Mouse (Mus musculus) embryonic facial prominence, embryonic 11.5 days (tissue): ENCODE data around the gene Cdc40. TPM values are rescaled to one million over a fixed set of nuclear protein-coding genes. Genes with fewer than 3 reads are reported as not detected.

Experiments used
- ATAC-seq: fragments of 200-750 bp; cut with Nextera tagmentation; replicated peaks from 2 replicates; pipeline ENCODE4 v1.8.0; 2017; ENCODE audit warnings: low read depth; ENCODE audit not compliant: insufficient number of reproducible peaks, low FRiP score, low TSS enrichment
- DNase-seq: peaks from one replicate; pipeline ENCODE4 v3.0.0-alpha.2; 2015; ENCODE audit warnings: low spot score
- H3K27ac ChIP-seq: fragments of 300-500 bp; sonication (generic); replicated peaks from 2 replicates; pipeline ENCODE4 v1.5.1; 2014; ENCODE audit warnings: mild to moderate bottlenecking, low read depth, low read length, control low read depth
- H3K27me3 ChIP-seq: fragments of 300-500 bp; sonication (generic); 2 replicates; pipeline ENCODE4 v1.6.1; 2014; ENCODE audit warnings: mild to moderate bottlenecking, low read length, moderate library complexity, mixed read lengths; ENCODE audit not compliant: control insufficient read depth, insufficient read depth
- H3K36me3 ChIP-seq: fragments of 300-500 bp; sonication (generic); replicated peaks from 2 replicates; pipeline ENCODE4 v1.6.1; 2014; ENCODE audit warnings: low read depth, mild to moderate bottlenecking, low read length, moderate library complexity, mixed read lengths; ENCODE audit not compliant: control insufficient read depth, insufficient read depth
- H3K4me1 ChIP-seq: fragments of 300-500 bp; sonication (generic); 2 replicates; pipeline ENCODE4 v1.6.1; 2014; ENCODE audit warnings: low read length, mixed read lengths; ENCODE audit not compliant: control insufficient read depth, insufficient read depth
- H3K4me2 ChIP-seq: fragments of 300-500 bp; sonication (generic); 2 replicates; pipeline ENCODE4 v1.6.1; 2014; ENCODE audit warnings: low read depth, mild to moderate bottlenecking, control low read depth, low read length, moderate library complexity
- H3K4me3 ChIP-seq: fragments of 300-500 bp; sonication (generic); 2 replicates; pipeline ENCODE4 v1.5.1; 2014; ENCODE audit warnings: low read depth, low read length, control low read depth
- H3K9ac ChIP-seq: fragments of 300-500 bp; sonication (generic); replicated peaks from 2 replicates; pipeline ENCODE4 v1.6.1; 2014; ENCODE audit warnings: mild to moderate bottlenecking, control low read depth, low read length
- H3K9me3 ChIP-seq: fragments of 300-500 bp; sonication (generic); replicated peaks from 2 replicates; pipeline ENCODE4 v1.6.1; 2016; ENCODE audit warnings: mild to moderate bottlenecking, low read length, inconsistent platforms, mixed read lengths; ENCODE audit not compliant: control insufficient read depth
- WGBS: fragments of 180-500 bp; shearing (Covaris S2); extraction: QIAGEN DNeasy Blood & Tissue Kit; methylation state at CpG from one replicate; pipeline ENCODE4 v1.1.7; 2014; 5-methylcytosine and 5-hydroxymethylcytosine counted together
- polyA plus RNA-seq: library from polyadenylated mRNA; unstranded; fragments of >200 nt; fragmentation: Nextera tagmentation; extraction: Ambion mirVana; gene quantifications from 2 replicates; pipeline ENCODE4 v1.2.1, GENCODE M21; 2014

Cdc40 gene
- polyA plus RNA-seq: 41.5 and 44.8 TPM in 2 replicates

- peak; percentile 98 for DNase-seq
- Histone ChIP-seq H3K4me2 (peak within 1 kb of the TSS; percentile 69), H3K4me1 (no peaks in the 10 kb centered on the region), H3K27me3 (no peaks in the 10 kb centered on the region), H3K9ac (peak within 1 kb of the TSS; percentile 90), H3K4me3 (peak within 1 kb of the TSS; percentile 85), H3K27ac (peak within 1 kb of the TSS; percentile 89), H3K36me3 (no peaks in the 10 kb centered on the region), H3K9me3 (no peaks in the 10 kb centered on the region)
- ATAC-seq: peak; percentile 96
- WGBS: under 1% methylated on average over 44 of the region's 44 CpGs
Measured at GRCm38 (mm10) chr10:40882831-40883643, at the start of gene Cdc40, which contains the start of gene Wasf1. TSS of gene Cdc40 (minus strand) at chr10:40883311. TSS of gene Wasf1 (plus strand) at chr10:40883475.

- H3K9me3 ChIP-seq: no peaks in the 10 kb centered on the region
- no peak overlapping the region for H3K4me3 ChIP-seq
- no peaks in the 10 kb centered on the region for H3K27me3 ChIP-seq
- no peak overlapping the region for H3K27ac ChIP-seq
- DNase-seq (no peak), ATAC-seq (no peak)
- no peak overlapping the region for H3K4me2 ChIP-seq
- no peak overlapping the region for H3K9ac ChIP-seq
- WGBS: 87% methylated on average over 6 of the region's 6 CpGs
- no peaks in the 10 kb centered on the region for H3K4me1 ChIP-seq
- H3K36me3 ChIP-seq: no peaks in the 10 kb centered on the region
Measured at GRCm38 (mm10) chr10:40919464-40919863, 36.4 kb upstream of the Cdc40 start.

- Histone ChIP-seq H3K4me2 (no peak overlapping the region), H3K27ac (no peak overlapping the region), H3K36me3 (no peaks in the 10 kb centered on the region), H3K4me1 (no peaks in the 10 kb centered on the region), H3K9me3 (no peaks in the 10 kb centered on the region), H3K4me3 (no peak overlapping the region), H3K27me3 (no peaks in the 10 kb centered on the region), H3K9ac (no peak overlapping the region)
- DNase-seq: no peak
- WGBS: 88% methylated on average over 8 of the region's 8 CpGs
- ATAC-seq: no peak
Measured at GRCm38 (mm10) chr10:40918669-40919440, 35.7 kb upstream of the Cdc40 start.

- 93% methylated on average over 2 of the region's 2 CpGs for WGBS
- H3K27ac ChIP-seq: no peak overlapping the region
- no peak overlapping the region for H3K4me2 ChIP-seq
- ATAC-seq (no peak), DNase-seq (no peak)
- H3K36me3 ChIP-seq: no peaks in the 10 kb centered on the region
- no peak overlapping the region for H3K9ac ChIP-seq
- H3K4me1 ChIP-seq: no peaks in the 10 kb centered on the region
- H3K27me3 ChIP-seq: no peaks in the 10 kb centered on the region
- H3K9me3 ChIP-seq: no peaks in the 10 kb centered on the region
- no peak overlapping the region for H3K4me3 ChIP-seq
Measured at GRCm38 (mm10) chr10:40915240-40915639, 32.1 kb upstream of the Cdc40 start.

GRCm38 (mm10) chr10:40910811-40911210 lies 27.7 kb upstream of the Cdc40 start:
- ATAC-seq: no peak
- H3K9me3 ChIP-seq: no peaks in the 10 kb centered on the region
- no peaks in the 10 kb centered on the region for H3K4me1 ChIP-seq
- H3K27ac ChIP-seq: no peak overlapping the region
- H3K4me3 ChIP-seq: no peak overlapping the region
- DNase-seq: no peak
- no peak overlapping the region for H3K9ac ChIP-seq
- H3K4me2 ChIP-seq: no peak overlapping the region
- H3K27me3 ChIP-seq: no peaks in the 10 kb centered on the region
- WGBS: 70% methylated on average over 2 of the region's 2 CpGs
- H3K36me3 ChIP-seq: no peaks in the 10 kb centered on the region

GRCm38 (mm10) chr10:40908580-40908979 lies 25.5 kb upstream of the Cdc40 start:
- DNase-seq (no peak), ATAC-seq (no peak)
- Histone ChIP-seq H3K4me2 (no peak overlapping the region), H3K36me3 (no peaks in the 10 kb centered on the region), H3K27me3 (no peaks in the 10 kb centered on the region), H3K9ac (no peak overlapping the region), H3K4me3 (no peak overlapping the region), H3K4me1 (no peaks in the 10 kb centered on the region), H3K27ac (no peak overlapping the region), H3K9me3 (no peaks in the 10 kb centered on the region)
- WGBS: 44% methylated on average over 2 of the region's 2 CpGs

- Histone ChIP-seq H3K27ac (no peak overlapping the region), H3K4me3 (no peak overlapping the region)
- ATAC-seq: no peak
Measured at GRCm38 (mm10) chr10:40906802-40907201, 23.7 kb upstream of the Cdc40 start.

GRCm38 (mm10) chr10:40906131-40906530 lies 23.0 kb upstream of the Cdc40 start:
- Histone ChIP-seq H3K27me3 (no peaks in the 10 kb centered on the region), H3K27ac (no peak overlapping the region), H3K9me3 (no peaks in the 10 kb centered on the region), H3K36me3 (no peaks in the 10 kb centered on the region), H3K4me1 (no peaks in the 10 kb centered on the region), H3K9ac (no peak overlapping the region), H3K4me2 (no peak overlapping the region), H3K4me3 (no peak overlapping the region)
- WGBS: 80% methylated on average over 1 of the region's 1 CpGs
- no peak for DNase-seq
- no peak for ATAC-seq

More at GRCm38 (mm10) chr10:40906802-40907201, 23.7 kb upstream of the Cdc40 start:
- Histone ChIP-seq H3K4me2 (no peak overlapping the region), H3K9ac (no peak overlapping the region), H3K27me3 (no peaks in the 10 kb centered on the region), H3K9me3 (no peaks in the 10 kb centered on the region), H3K36me3 (no peaks in the 10 kb centered on the region), H3K4me1 (no peaks in the 10 kb centered on the region)
- no peak for DNase-seq
- 90% methylated on average over 7 of the region's 7 CpGs for WGBS
